Comparison of ENCODE assay signal across 8 mouse cellular contexts in genomic region chr17:27555075-27555511, GRCm38 (mm10). TPM values are rescaled to one million over a fixed set of nuclear protein-coding genes. Genes with fewer than 3 reads are reported as not detected.
DNase-seq lines count a peak whose midpoint lies in the region; ATAC-seq and TF ChIP-seq lines count a peak whose summit lies in the region.

No protein-coding gene starts in this region.

- H3K27ac ChIP-seq in heart, adult 2 months: no peak overlapping the region
- H3K27ac ChIP-seq in embryonic facial prominence, embryonic 13.5 days: peak overlapping the region; percentile 97
- H3K27ac ChIP-seq in intestine, embryonic 15.5 days: peak overlapping the region; percentile 95
- peak overlapping the region; percentile 98 for H3K27ac ChIP-seq in lung, embryonic 16.5 days (ENCODE audit: low read length)
- peak overlapping the region; percentile 91; the same call in 1 of the 2 replicates for H3K27ac ChIP-seq in neural tube, embryonic 15.5 days (replicated peaks)

- TF ChIP-seq CTCF in heart, adult 2 months (IDR thresholded peaks at IDR 0.05): no peak

- intact Hi-C loops in heart, adult 2 months (cut with DNase I): no loop called here

- peak; percentile 34; the same call in 1 of the 2 replicates for ATAC-seq in embryonic facial prominence, embryonic 13.5 days (ENCODE audit: insufficient number of reproducible peaks, insufficient read depth, low FRiP score, low TSS enrichment, low read depth)
- ATAC-seq in intestine, embryonic 15.5 days: peak; percentile 66
- peak; percentile 56 for ATAC-seq in lung, embryonic 16.5 days (ENCODE audit: low read depth)
- no peak for ATAC-seq in neural tube, embryonic 15.5 days (ENCODE audit: low FRiP score)
- ATAC-seq in inflammation-experienced regulatory T-cells, adult 6 months: no peak

- no peaks in the 10 kb centered on the region for H3K36me3 ChIP-seq in heart, adult 2 months (ENCODE audit: control insufficient read depth, insufficient read depth, low read length)
- peaks cover 2% of the 10 kb centered on the region; the same call in 1 of the 2 replicates for H3K36me3 ChIP-seq in embryonic facial prominence, embryonic 13.5 days
- H3K36me3 ChIP-seq in intestine, embryonic 15.5 days: no peaks in the 10 kb centered on the region
- H3K36me3 ChIP-seq in lung, embryonic 16.5 days (ENCODE audit: control insufficient read depth, insufficient read depth, low read length): no peaks in the 10 kb centered on the region
- no peaks in the 10 kb centered on the region for H3K36me3 ChIP-seq in neural tube, embryonic 15.5 days

- no peak for TF ChIP-seq EP300 in heart, adult 2 months (IDR thresholded peaks at IDR 0.05; ENCODE audit: insufficient read depth, low read depth, low read length)

- H3K4me1 ChIP-seq in heart, adult 2 months (ENCODE audit: control insufficient read depth, insufficient read depth, low read length): no peaks in the 10 kb centered on the region; the same call in 1 of the 2 replicates
- peaks cover 40% of the 10 kb centered on the region for H3K4me1 ChIP-seq in embryonic facial prominence, embryonic 13.5 days
- peaks cover 20% of the 10 kb centered on the region; the same call in 1 of the 2 replicates for H3K4me1 ChIP-seq in intestine, embryonic 15.5 days (replicated peaks)
- peaks cover 25% of the 10 kb centered on the region for H3K4me1 ChIP-seq in lung, embryonic 16.5 days (replicated peaks; ENCODE audit: control insufficient read depth, insufficient read depth, low read length)
- peaks cover 38% of the 10 kb centered on the region for H3K4me1 ChIP-seq in neural tube, embryonic 15.5 days

- H3K4me2 ChIP-seq in embryonic facial prominence, embryonic 13.5 days: peak overlapping the region; percentile 78
- peak overlapping the region; percentile 83 for H3K4me2 ChIP-seq in intestine, embryonic 15.5 days (replicated peaks)
- H3K4me2 ChIP-seq in lung, embryonic 16.5 days (ENCODE audit: low read depth, low read length): peak overlapping the region; percentile 85
- H3K4me2 ChIP-seq in neural tube, embryonic 15.5 days: peak overlapping the region; percentile 84

- no peaks in the 10 kb centered on the region for H3K79me2 ChIP-seq in heart, adult 2 months (replicated peaks; ENCODE audit: control insufficient read depth, insufficient read depth, low read length)

- WGBS in heart, adult 2 months: 31% methylated on average over 25 of the region's 39 CpGs
- 2% methylated on average over 32 of the region's 39 CpGs for WGBS in embryonic facial prominence, embryonic 13.5 days
- 2% methylated on average over 36 of the region's 39 CpGs for WGBS in intestine, embryonic 15.5 days
- 0% methylated on average over 25 of the region's 39 CpGs for WGBS in lung, embryonic 16.5 days
- under 1% methylated on average over 37 of the region's 39 CpGs for WGBS in neural tube, embryonic 15.5 days

- peak overlapping the region; percentile 67; the same call in 1 of the 2 replicates for H3K4me3 ChIP-seq in heart, adult 2 months
- H3K4me3 ChIP-seq in embryonic facial prominence, embryonic 13.5 days: peak overlapping the region; percentile 85
- peak overlapping the region; percentile 89 for H3K4me3 ChIP-seq in intestine, embryonic 15.5 days (replicated peaks)
- H3K4me3 ChIP-seq in lung, embryonic 16.5 days (ENCODE audit: low read length): peak overlapping the region; percentile 83
- H3K4me3 ChIP-seq in neural tube, embryonic 15.5 days (replicated peaks): peak overlapping the region; percentile 73

- peak overlapping the region; percentile 31 for H3K9ac ChIP-seq in heart, adult 2 months (ENCODE audit: low read depth, low read length)
- peak overlapping the region; percentile 94 for H3K9ac ChIP-seq in embryonic facial prominence, embryonic 13.5 days
- H3K9ac ChIP-seq in intestine, embryonic 15.5 days: peak overlapping the region; percentile 84
- peak overlapping the region; percentile 88 for H3K9ac ChIP-seq in lung, embryonic 16.5 days (ENCODE audit: low read length)
- H3K9ac ChIP-seq in neural tube, embryonic 15.5 days (replicated peaks): no peak overlapping the region; the same call in 1 of the 2 replicates

- TF ChIP-seq POLR2A in heart, adult 2 months (IDR thresholded peaks at IDR 0.05; ENCODE audit: insufficient read depth, low read depth, low read length): no peak

- no peaks in the 10 kb centered on the region for H3K27me3 ChIP-seq in heart, adult 2 months (ENCODE audit: control insufficient read depth, insufficient read depth, low read length)
- H3K27me3 ChIP-seq in embryonic facial prominence, embryonic 13.5 days: no peaks in the 10 kb centered on the region
- H3K27me3 ChIP-seq in intestine, embryonic 15.5 days (replicated peaks): no peaks in the 10 kb centered on the region
- no peaks in the 10 kb centered on the region; the same call in 1 of the 2 replicates for H3K27me3 ChIP-seq in lung, embryonic 16.5 days (ENCODE audit: control insufficient read depth, insufficient read depth, low read depth, low read length)
- peaks cover 13% of the 10 kb centered on the region for H3K27me3 ChIP-seq in neural tube, embryonic 15.5 days (replicated peaks)

- peak; percentile 50 to 52 for DNase-seq in heart, adult 2 months
- no peak for DNase-seq in heart, adult 8-10 months (ENCODE audit: low spot score)
- no peak for DNase-seq in left cerebral cortex, adult 18-20 months (ENCODE audit: low spot score in 2 of 2)

- H3K9me3 ChIP-seq in embryonic facial prominence, embryonic 13.5 days: no peaks in the 10 kb centered on the region
- H3K9me3 ChIP-seq in intestine, embryonic 15.5 days: no peaks in the 10 kb centered on the region
- no peaks in the 10 kb centered on the region for H3K9me3 ChIP-seq in lung, embryonic 16.5 days (ENCODE audit: control insufficient read depth, low read length)
- no peaks in the 10 kb centered on the region for H3K9me3 ChIP-seq in neural tube, embryonic 15.5 days (replicated peaks)

RNA-seq across cellular contexts. Expression of gene Hmga1, which starts 1.2 kb away (rescaled TPM):
- 10 to 100 TPM; 47.5 to 48.2 TPM for total RNA-seq in heart, adult 2 months (2021)
- polyA plus RNA-seq in heart, adult 2 months (2012; rRNA removed): 73.8 and 78.0 TPM in 2 replicates
- 10 to 100 TPM; 42.6 to 51.1 (median 46.9) TPM for total RNA-seq in heart, adult 8-10 months (2022)
- 227 and 258 TPM in 2 replicates for polyA plus RNA-seq in embryonic facial prominence, embryonic 13.5 days (2015; fragmentation: Nextera tagmentation; extraction: Ambion mirVana)
- 298 and 307 TPM in 2 replicates for polyA plus RNA-seq in intestine, embryonic 15.5 days (2015; fragmentation: Nextera tagmentation; extraction: Ambion mirVana)
- polyA plus RNA-seq in lung, embryonic 16.5 days (2015; fragmentation: Nextera tagmentation; extraction: Ambion mirVana): 195 and 215 TPM in 2 replicates
- polyA plus RNA-seq in neural tube, embryonic 15.5 days (2015; fragmentation: Nextera tagmentation; extraction: Ambion mirVana): 129 and 207 TPM in 2 replicates
- 10 to 100 TPM; 37.3 to 69.6 (median 41.9) TPM for polyA plus RNA-seq in inflammation-experienced regulatory T-cells, adult 6 months (2017; shearing (Covaris generic))
- 10 to 100 TPM; 50.7 to 58.9 TPM for total RNA-seq in left cerebral cortex, adult 18-20 months (2021)

RNA-seq across cellular contexts. Expression of gene AI413582, which starts 10.5 kb away (rescaled TPM):
- total RNA-seq in heart, adult 2 months (2021): 1 to 10 TPM; 9.1 TPM
- 14.1 and 22.4 TPM in 2 replicates for polyA plus RNA-seq in heart, adult 2 months (2012; rRNA removed)
- total RNA-seq in heart, adult 8-10 months (2022): 10 to 100 TPM in 2 of 4 experiments, 1 to 10 TPM in 2; 6.4 to 10.3 (median 9.9) TPM
- polyA plus RNA-seq in embryonic facial prominence, embryonic 13.5 days (2015; fragmentation: Nextera tagmentation; extraction: Ambion mirVana): 21.2 and 21.4 TPM in 2 replicates
- polyA plus RNA-seq in intestine, embryonic 15.5 days (2015; fragmentation: Nextera tagmentation; extraction: Ambion mirVana): 29.7 and 38.2 TPM in 2 replicates
- polyA plus RNA-seq in lung, embryonic 16.5 days (2015; fragmentation: Nextera tagmentation; extraction: Ambion mirVana): 17.6 and 19.1 TPM in 2 replicates
- 70.8 and 74.9 TPM in 2 replicates for polyA plus RNA-seq in neural tube, embryonic 15.5 days (2015; fragmentation: Nextera tagmentation; extraction: Ambion mirVana)
- polyA plus RNA-seq in inflammation-experienced regulatory T-cells, adult 6 months (2017; shearing (Covaris generic)): 100 to 1,000 TPM in 2 of 3 experiments, 10 to 100 TPM in 1; 97.7 to 129 (median 111) TPM
- total RNA-seq in left cerebral cortex, adult 18-20 months (2021): 10 to 100 TPM; 83.2 to 92.5 TPM

RNA-seq across cellular contexts. Expression of gene Grm4, which starts 33.9 kb away (rescaled TPM):
- total RNA-seq in heart, adult 2 months (2021): under 1 TPM; 0.13 to 0.16 TPM
- 0.47 and 0.53 TPM in 2 replicates for polyA plus RNA-seq in heart, adult 2 months (2012; rRNA removed)
- total RNA-seq in heart, adult 8-10 months (2022): under 1 TPM in 3 of 4 experiments, not detected in 1; 0.16 to 0.30 (median 0.23) TPM
- 0.25 and 0.38 TPM in 2 replicates for polyA plus RNA-seq in embryonic facial prominence, embryonic 13.5 days (2015; fragmentation: Nextera tagmentation; extraction: Ambion mirVana)
- 0.28 and 0.29 TPM in 2 replicates for polyA plus RNA-seq in intestine, embryonic 15.5 days (2015; fragmentation: Nextera tagmentation; extraction: Ambion mirVana)
- polyA plus RNA-seq in lung, embryonic 16.5 days (2015; fragmentation: Nextera tagmentation; extraction: Ambion mirVana): 0.13 and 0.24 TPM in 2 replicates
- 9.7 and 10.1 TPM in 2 replicates for polyA plus RNA-seq in neural tube, embryonic 15.5 days (2015; fragmentation: Nextera tagmentation; extraction: Ambion mirVana)
- under 1 TPM in 1 of 3 experiments, not detected in 2; 0.09 TPM for polyA plus RNA-seq in inflammation-experienced regulatory T-cells, adult 6 months (2017; shearing (Covaris generic))
- 10 to 100 TPM; 22.3 to 27.6 TPM for total RNA-seq in left cerebral cortex, adult 18-20 months (2021)

Comparison
In these comparisons a context has a peak if more than half of its experiments do, and no peak if none do; other contexts are left out.
1. DNase-seq: peak in heart, adult 2 months (2 of 2); none in heart, adult 8-10 months (single experiment) and left cerebral cortex, adult 18-20 months (0 of 2).
2. ATAC-seq: peak in embryonic facial prominence, embryonic 13.5 days (single experiment), intestine, embryonic 15.5 days (single experiment) and lung, embryonic 16.5 days (single experiment); none in neural tube, embryonic 15.5 days (single experiment) and inflammation-experienced regulatory T-cells, adult 6 months (single experiment).
3. Peak in every context shown above with its lines, with median percentiles within 50 percentile points of each other: H3K4me3 ChIP-seq and H3K4me2 ChIP-seq.